14 mouse cellular contexts compared by ENCODE assay signal in genomic region chr11:77787707-77788106, GRCm38 (mm10). TPM values are rescaled to one million over a fixed set of nuclear protein-coding genes. Genes with fewer than 3 reads are reported as not detected.
DNase-seq lines count a peak whose midpoint lies in the region; ATAC-seq and TF ChIP-seq lines count a peak whose summit lies in the region.
"Had no signal": no experiment of that assay in that cellular context is flagged by ENCODE, and none has a peak within 500 bp of the region (broad histone marks: within the 10 kb centered on the region; RNA-seq: fewer than 3 reads in every experiment).

Gene Gm10277, minus strand, starts transcription at chr11:77787747.

- H3K27ac ChIP-seq in forebrain, embryonic 13.5 days, result peak within 1 kb of the TSS; percentile 70
- no peak within 1 kb of the TSS for H3K27ac ChIP-seq in forebrain, embryonic 11.5 days (ENCODE audit: low read depth, low read length)
- peak within 1 kb of the TSS; percentile 81 for H3K27ac ChIP-seq in layer of hippocampus, adult 2 months
- peak within 1 kb of the TSS; percentile 66 for H3K27ac ChIP-seq in hindbrain, embryonic 13.5 days
- peak within 1 kb of the TSS; percentile 97 for H3K27ac ChIP-seq in macrophage

- H3K27me3 ChIP-seq in forebrain, embryonic 13.5 days, result no peaks in the 10 kb centered on the region
- no peaks in the 10 kb centered on the region for H3K27me3 ChIP-seq in forebrain, embryonic 11.5 days (ENCODE audit: control insufficient read depth, insufficient read depth, low read length)
- H3K27me3 ChIP-seq in hindbrain, embryonic 13.5 days, result no peaks in the 10 kb centered on the region

- H3K4me3 ChIP-seq in forebrain, embryonic 13.5 days, result no peak within 1 kb of the TSS
- no peak within 1 kb of the TSS for H3K4me3 ChIP-seq in forebrain, embryonic 11.5 days (ENCODE audit: low read depth, low read length)
- no peak within 1 kb of the TSS for H3K4me3 ChIP-seq in layer of hippocampus, adult 2 months
- no peak within 1 kb of the TSS for H3K4me3 ChIP-seq in hindbrain, embryonic 13.5 days
- no peak within 1 kb of the TSS for H3K4me3 ChIP-seq in macrophage (ENCODE audit: inconsistent target)

- no peak within 1 kb of the TSS for H3K9ac ChIP-seq in forebrain, embryonic 13.5 days
- no peak within 1 kb of the TSS for H3K9ac ChIP-seq in forebrain, embryonic 11.5 days (ENCODE audit: low read length)
- H3K9ac ChIP-seq in hindbrain, embryonic 13.5 days, result no peak within 1 kb of the TSS

- H3K36me3 ChIP-seq in forebrain, embryonic 13.5 days (ENCODE audit: poor library complexity, severe bottlenecking), result no peaks in the 10 kb centered on the region
- no peaks in the 10 kb centered on the region for H3K36me3 ChIP-seq in forebrain, embryonic 11.5 days (ENCODE audit: control insufficient read depth, insufficient read depth, low read length)
- H3K36me3 ChIP-seq in hindbrain, embryonic 13.5 days, result no peaks in the 10 kb centered on the region
- no peaks in the 10 kb centered on the region for H3K36me3 ChIP-seq in macrophage (ENCODE audit: inconsistent target)

- H3K4me1 ChIP-seq in forebrain, embryonic 13.5 days, result peaks cover 74% of the 10 kb centered on the region
- H3K4me1 ChIP-seq in forebrain, embryonic 11.5 days (replicated peaks; ENCODE audit: control insufficient read depth, insufficient read depth, low read length), result peaks cover 13% of the 10 kb centered on the region
- H3K4me1 ChIP-seq in hindbrain, embryonic 13.5 days (replicated peaks), result peaks cover 68% of the 10 kb centered on the region

- no peak within 1 kb of the TSS for H3K4me2 ChIP-seq in forebrain, embryonic 13.5 days
- H3K4me2 ChIP-seq in forebrain, embryonic 11.5 days (ENCODE audit: low read depth, low read length, severe bottlenecking), result no peak within 1 kb of the TSS
- no peak within 1 kb of the TSS for H3K4me2 ChIP-seq in hindbrain, embryonic 13.5 days

- H3K79me2 ChIP-seq in macrophage (ENCODE audit: inconsistent target), result no peaks in the 10 kb centered on the region; the same call in 1 of the 2 replicates

- H3K9me3 ChIP-seq in forebrain, embryonic 13.5 days (replicated peaks), result no peaks in the 10 kb centered on the region
- H3K9me3 ChIP-seq in forebrain, embryonic 11.5 days (ENCODE audit: control insufficient read depth, low read length), result no peaks in the 10 kb centered on the region
- no peaks in the 10 kb centered on the region for H3K9me3 ChIP-seq in hindbrain, embryonic 13.5 days

- 86% methylated on average over 5 of the region's 5 CpGs for WGBS in forebrain, embryonic 13.5 days
- 92% methylated on average over 5 of the region's 5 CpGs for WGBS in forebrain, embryonic 11.5 days
- 90% methylated on average over 5 of the region's 5 CpGs for WGBS in hindbrain, embryonic 13.5 days
- WGBS in macrophage (ENCODE audit: missing documents), result 63% methylated on average over 5 of the region's 5 CpGs

- DNase-seq in forebrain, embryonic 11.5 days (ENCODE audit: low spot score), result no peak
- no peak for DNase-seq in layer of hippocampus, adult 2 months (ENCODE audit: low spot score in 2 of 2)
- no peak for DNase-seq in layer of hippocampus, adult 9-10 months (ENCODE audit: low spot score)
- no peak for DNase-seq in gastrocnemius, postnatal 25 days
- DNase-seq in layer of hippocampus, adult 8-10 months (ENCODE audit: low spot score in 2 of 2), result no peak
- DNase-seq: B cell, adult 2 months; cerebellum, adult 9-11 months; thymus, adult 18-20 months had no signal

- ATAC-seq in forebrain, embryonic 13.5 days, result no peak
- ATAC-seq in forebrain, embryonic 11.5 days (replicated peaks; ENCODE audit: low FRiP score), result no peak
- no peak for ATAC-seq in hindbrain, embryonic 13.5 days (ENCODE audit: low FRiP score)

- TF ChIP-seq CTCF in layer of hippocampus, adult 2 months (conservative IDR thresholded peaks at IDR 0.05), result no peak

RNA-seq across cellular contexts. Expression of gene Gm10277, which starts in this region (rescaled TPM):
- polyA plus RNA-seq in forebrain, embryonic 13.5 days (2015; fragmentation: Nextera tagmentation; extraction: Ambion mirVana), result 2.9 and 3.2 TPM in 2 replicates
- 1.4 and 1.6 TPM in 2 replicates for polyA plus RNA-seq in forebrain, embryonic 11.5 days (2014; fragmentation: Nextera tagmentation; extraction: Ambion mirVana)
- total RNA-seq in layer of hippocampus, adult 2 months (2021), result not detected
- 2.0 and 2.7 TPM in 2 replicates for polyA plus RNA-seq in hindbrain, embryonic 13.5 days (2015; fragmentation: Nextera tagmentation; extraction: Ambion mirVana)
- total RNA-seq in macrophage (2018; cell fraction: chromatin; rRNA removed), result under 1 TPM in 7 of 26 experiments, not detected in 19; 0.30 to 0.69 (median 0.38) TPM
- total RNA-seq in macrophage (2018; cell fraction: cytosol; rRNA removed), result under 1 TPM in 4 of 26 experiments, not detected in 22; 0.04 to 0.10 (median 0.08) TPM
- total RNA-seq in macrophage (2018; cell fraction: nucleus; rRNA removed), result under 1 TPM in 12 of 26 experiments, not detected in 14; 0.21 to 0.88 (median 0.35) TPM
- not detected in 3 replicates for polyA plus RNA-seq in macrophage (2018)
- total RNA-seq in gastrocnemius, postnatal 25 days (2021), result not detected
- not detected for total RNA-seq in layer of hippocampus, adult 8-10 months (2022)
- total RNA-seq: left cerebral cortex, postnatal 14 days; neutrophil, adult 5-6 weeks had no signal
- polyA plus RNA-seq: frontal cortex, adult 2 months had no signal
